Mouse (Mus musculus) thymus, postnatal 14 days (tissue): ENCODE data around the gene Cracr2a.

Experiments
- DNase-seq: peaks from one replicate; pipeline ENCODE4 v3.0.0; 2021

Cracr2a gene

GRCm38 (mm10) chr6:127627453-127627852 is 66.3 kb downstream of the Cracr2a start:
- DNase-seq: no peak

GRCm38 (mm10) chr6:127629249-127629648 is 68.1 kb downstream of the Cracr2a start:
- DNase-seq: no peak

- DNase-seq: no peak
These were observed 73.7 kb downstream of the Cracr2a start for GRCm38 (mm10) chr6:127634858-127635257.

GRCm38 (mm10) chr6:127635462-127636189 is 74.5 kb downstream of the Cracr2a start:
- DNase-seq: no peak

GRCm38 (mm10) chr6:127641077-127641801 is 80.1 kb downstream of the Cracr2a start:
- no peak for DNase-seq

- no peak for DNase-seq
These were observed 94.8 kb downstream of the Cracr2a start for GRCm38 (mm10) chr6:127655988-127656387.

DNA sequence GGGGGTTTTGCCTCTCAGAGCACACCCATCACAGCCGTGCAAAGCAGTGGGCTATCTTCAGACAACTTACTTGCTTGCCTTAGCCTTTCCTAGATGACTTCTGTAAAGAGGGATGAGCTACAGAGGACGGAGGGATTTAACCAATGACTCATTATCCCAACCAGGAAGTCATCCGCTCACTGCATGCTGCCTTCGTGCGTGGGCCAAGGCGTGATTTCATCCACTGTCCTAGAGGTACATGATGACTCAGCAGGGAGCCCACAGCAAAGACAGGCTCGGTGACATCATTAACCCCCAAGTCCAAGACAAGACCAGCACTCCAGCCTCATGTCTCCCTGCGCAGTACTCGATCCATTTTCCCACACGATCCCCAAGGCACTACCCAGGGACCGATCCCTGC is 96.0 kb downstream of the Cracr2a start:
- DNase-seq: no peak

DNA sequence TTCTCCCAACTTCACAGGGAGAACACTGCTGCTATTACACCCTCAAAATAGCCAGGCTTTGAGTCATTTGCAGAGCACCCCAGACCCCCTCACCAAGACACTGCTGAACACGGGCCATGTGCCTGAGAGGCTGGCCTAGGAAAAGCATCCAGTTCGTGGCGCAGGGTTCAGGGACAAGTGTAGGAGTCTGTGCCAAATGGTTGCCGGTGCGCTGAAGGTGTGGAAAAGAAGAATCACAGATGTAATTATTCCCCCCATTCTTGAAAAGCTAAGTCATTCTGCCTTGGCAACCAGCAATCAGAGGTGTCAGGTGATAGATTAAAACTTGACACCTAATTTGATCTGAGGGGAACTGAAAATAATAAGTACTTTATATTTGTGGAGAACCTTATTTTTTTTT is 98.3 kb downstream of the Cracr2a start:
- DNase-seq: no peak

GRCm38 (mm10) chr6:127659966-127660365 is 98.8 kb downstream of the Cracr2a start:
- DNase-seq: no peak

DNA sequence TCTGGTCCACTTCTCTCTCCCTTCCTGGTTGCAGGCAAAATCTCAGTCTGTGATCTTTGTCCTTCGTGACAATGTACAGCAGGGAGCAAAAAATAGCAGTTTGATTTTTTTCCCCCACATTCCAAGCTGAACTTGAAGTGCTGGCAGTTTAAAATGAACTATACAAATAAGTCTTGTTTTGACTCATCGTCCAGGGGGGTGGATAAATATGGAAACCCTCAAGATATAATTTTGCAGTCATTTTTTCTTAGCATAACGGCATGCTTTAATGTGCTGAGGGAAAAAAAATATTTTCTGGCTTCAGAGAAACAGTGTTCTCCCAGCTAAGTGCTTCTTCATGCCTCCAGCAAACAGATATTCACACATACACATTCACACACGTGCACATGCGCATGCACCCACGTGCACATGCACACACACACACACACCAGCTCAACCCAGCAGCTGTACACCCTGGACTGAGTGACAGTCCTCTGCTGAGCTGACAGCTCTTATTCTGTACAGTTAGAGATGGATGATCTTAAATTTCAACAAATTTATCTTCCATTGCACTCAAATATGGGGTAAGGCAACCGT is 100.7 kb downstream of the Cracr2a start:
- no peak for DNase-seq

GRCm38 (mm10) chr6:127663263-127663662 is 102.1 kb downstream of the Cracr2a start:
- DNase-seq: no peak

DNA sequence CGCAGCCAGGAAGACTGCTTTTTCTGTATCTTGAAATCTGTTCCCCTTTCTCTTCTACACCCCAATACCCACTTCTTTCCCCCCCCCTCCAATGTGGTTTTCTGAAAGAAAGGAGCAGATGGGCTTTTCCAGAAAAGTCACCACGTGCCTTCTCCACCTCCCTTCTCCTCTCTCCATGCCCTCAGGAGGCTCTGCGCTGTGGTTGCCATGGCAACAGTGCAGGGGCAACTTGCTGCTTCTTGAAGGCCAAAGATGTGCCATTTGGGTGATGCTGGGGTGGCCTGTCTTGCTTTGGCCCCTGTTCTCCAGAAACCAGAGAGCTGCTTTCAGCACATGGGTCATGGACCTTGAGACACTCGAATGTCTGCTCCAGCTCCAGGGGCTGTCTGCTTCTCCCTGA is 108.2 kb downstream of the Cracr2a start:
- no peak for DNase-seq

GRCm38 (mm10) chr6:127670031-127670430 is 108.9 kb downstream of the Cracr2a start:
- DNase-seq: no peak

DNA sequence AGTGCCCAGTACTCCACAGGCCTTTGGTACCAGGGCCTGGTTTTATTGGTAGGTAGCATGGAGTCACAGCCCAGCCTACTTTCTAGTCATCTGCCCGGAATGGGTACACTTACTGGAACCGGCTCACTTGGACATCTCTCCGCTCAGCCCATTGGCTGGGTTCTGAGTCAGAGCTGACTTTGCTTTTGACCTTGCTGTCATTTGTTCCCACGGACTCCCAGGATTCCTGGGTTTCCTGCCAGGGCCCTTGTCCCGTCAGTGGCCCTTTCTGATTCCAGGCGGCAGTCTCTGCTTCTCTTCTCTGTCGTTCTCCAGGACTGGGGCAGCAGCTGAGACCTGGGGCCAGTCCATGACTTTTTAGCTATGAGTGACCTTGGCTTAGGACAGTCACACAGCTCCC is 110.9 kb downstream of the Cracr2a start:
- no peak for DNase-seq

- no peak for DNase-seq
These were observed 115.7 kb downstream of the Cracr2a start for GRCm38 (mm10) chr6:127676866-127677265.

- no peak for DNase-seq
These were observed 117.2 kb downstream of the Cracr2a start for GRCm38 (mm10) chr6:127678320-127678719.

DNA sequence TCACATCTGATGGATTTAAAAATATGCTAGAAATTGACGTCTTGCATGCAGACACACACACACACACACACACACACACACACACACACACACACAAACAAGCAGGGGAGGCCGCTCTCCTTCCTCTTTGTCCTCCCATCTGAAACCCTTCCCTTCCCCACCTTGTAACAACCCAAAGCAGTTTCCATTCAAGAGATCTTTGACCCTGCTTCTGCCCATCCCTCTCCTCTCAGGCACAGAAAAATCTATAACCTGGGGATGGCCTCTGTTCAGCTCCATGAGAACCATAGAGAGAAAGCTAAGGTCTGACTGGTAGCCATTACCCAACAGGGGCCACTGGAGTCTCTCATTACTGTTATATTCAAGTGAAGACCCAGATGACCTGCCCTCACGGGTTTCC is 117.9 kb downstream of the Cracr2a start:
- DNase-seq: no peak

DNA sequence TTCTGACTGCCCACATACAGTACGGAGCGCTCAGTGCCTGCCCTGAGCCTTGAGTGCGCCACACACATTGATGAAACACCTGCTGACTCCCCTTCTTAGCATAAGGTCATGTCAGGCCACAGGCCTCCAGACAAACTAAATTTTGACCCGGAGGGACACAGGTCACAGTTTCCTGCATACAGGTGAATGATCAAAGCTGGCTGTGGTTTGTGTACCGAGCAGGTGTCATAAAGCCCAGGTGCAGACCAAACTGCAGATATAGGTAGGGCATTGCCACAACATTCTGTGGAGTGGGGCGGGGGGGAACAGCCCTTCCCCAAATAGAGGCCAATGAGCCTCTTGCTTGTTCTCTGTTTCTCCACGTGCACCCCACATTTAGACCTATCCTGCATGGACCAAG is 119.6 kb downstream of the Cracr2a start:
- DNase-seq: no peak

- DNase-seq: no peak
These were observed 122.4 kb downstream of the Cracr2a start for GRCm38 (mm10) chr6:127683561-127683960.

- DNase-seq: no peak
These were observed 123.8 kb downstream of the Cracr2a start for GRCm38 (mm10) chr6:127684981-127685380.

- DNase-seq: no peak
These were observed 126.2 kb downstream of the Cracr2a start for GRCm38 (mm10) chr6:127687181-127687860.

GRCm38 (mm10) chr6:127692298-127692697 is 131.2 kb downstream of the Cracr2a start:
- no peak for DNase-seq

DNA sequence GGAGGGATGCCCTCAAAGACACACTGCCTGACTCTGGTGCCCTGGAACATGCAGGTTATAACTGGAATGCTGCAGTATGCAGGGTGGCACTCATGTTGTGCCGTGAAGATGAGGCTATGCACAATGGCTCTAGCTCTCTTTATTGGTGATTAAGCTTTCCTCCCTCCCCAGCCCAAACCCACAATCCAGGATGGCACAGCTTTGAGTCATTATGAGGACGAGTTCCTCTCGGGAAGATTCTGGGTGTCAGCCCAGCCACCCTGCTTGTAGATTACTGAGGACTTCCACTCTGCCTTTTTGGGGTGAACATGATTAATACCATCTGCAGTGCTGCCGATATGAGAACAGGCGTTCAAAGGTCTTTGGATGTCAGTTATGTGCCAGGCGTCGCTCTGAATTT is 132.5 kb downstream of the Cracr2a start:
- no peak for DNase-seq
